Mouse (Mus musculus) G1E (cell line): ENCODE measurements around the gene Tsku. TPM values are rescaled to one million over a fixed set of nuclear protein-coding genes. Genes with fewer than 3 reads are reported as not detected.

Source experiments
- ATAC-seq: 2 replicates; pipeline ENCODE4 v1.8.0; 2016; ENCODE audit warnings: mild to moderate bottlenecking; ENCODE audit not compliant: insufficient number of reproducible peaks, poor library complexity, low FRiP score, severe bottlenecking; ENCODE audit errors: extremely low read depth
- DNase-seq: peaks from one replicate; pipeline ENCODE4 v3.0.0; 2012; ENCODE audit warnings: low spot score
- H3K27me3 ChIP-seq: 2 replicates; pipeline ENCODE4 v1.6.1; 2012; ENCODE audit warnings: mild to moderate bottlenecking, low read length, inconsistent platforms; ENCODE audit not compliant: insufficient read depth
- H3K36me3 ChIP-seq: replicated peaks from 2 replicates; pipeline ENCODE3; 2012; ENCODE audit warnings: mild to moderate bottlenecking, inconsistent platforms
- H3K4me1 ChIP-seq: 2 replicates; pipeline ENCODE4 v1.6.1; 2012; ENCODE audit warnings: low read depth, low read length, inconsistent platforms, mixed read lengths; ENCODE audit not compliant: insufficient read depth
- H3K4me3 ChIP-seq: 2 replicates; pipeline ENCODE4 v1.5.1; 2012; ENCODE audit warnings: low read depth, mild to moderate bottlenecking, inconsistent platforms, low read length, moderate library complexity, mixed read lengths
- H3K9me3 ChIP-seq: replicated peaks from 2 replicates; pipeline ENCODE4 v1.6.1; 2012; ENCODE audit warnings: inconsistent platforms
- CTCF ChIP-seq: IDR thresholded peaks from 2 replicates; pipeline ENCODE4 v1.5.1; 2012; ENCODE audit warnings: low read depth, low read length, inconsistent platforms, mixed read lengths
- GATA1 ChIP-seq: IDR thresholded peaks from 2 replicates; pipeline ENCODE4 v1.6.1; 2012; ENCODE audit warnings: borderline replicate concordance, low read length, inconsistent platforms, mixed read lengths
- GATA2 ChIP-seq: IDR thresholded peaks from 2 replicates; pipeline ENCODE4 v1.6.1; 2012; ENCODE audit warnings: low read depth, low read length, inconsistent platforms, borderline replicate concordance
- POLR2AphosphoS5 ChIP-seq: IDR thresholded peaks from 2 replicates; pipeline ENCODE4 v1.6.1; 2012; ENCODE audit warnings: low read depth, low read length, inconsistent platforms; ENCODE audit not compliant: insufficient replicate concordance
- TAL1 ChIP-seq: conservative IDR thresholded peaks from 2 replicates; pipeline ENCODE4 v1.6.1; 2012; ENCODE audit warnings: low read depth, low read length, inconsistent platforms, mixed read lengths
- polyA plus RNA-seq: library from polyadenylated mRNA; stranded (reverse); fragments of >175 nt; gene quantifications from 2 replicates; pipeline ENCODE4 v1.2.3, GENCODE M21; 2012
- total RNA-seq, 2 experiments: library from RNA; stranded (forward) in 1 of 2; stranded (reverse) in 1 of 2; fragments of 200-1000 nt in 1 of 2; fragments of >200 nt in 1 of 2; fragmentation: Nextera tagmentation in 1 of 2; gene quantifications; 2 replicates each; pipeline ENCODE4 v1.2.3; 2014 to 2017

Gene Tsku
- total and polyA plus RNA-seq, 3 experiments, result not detected

DNA sequence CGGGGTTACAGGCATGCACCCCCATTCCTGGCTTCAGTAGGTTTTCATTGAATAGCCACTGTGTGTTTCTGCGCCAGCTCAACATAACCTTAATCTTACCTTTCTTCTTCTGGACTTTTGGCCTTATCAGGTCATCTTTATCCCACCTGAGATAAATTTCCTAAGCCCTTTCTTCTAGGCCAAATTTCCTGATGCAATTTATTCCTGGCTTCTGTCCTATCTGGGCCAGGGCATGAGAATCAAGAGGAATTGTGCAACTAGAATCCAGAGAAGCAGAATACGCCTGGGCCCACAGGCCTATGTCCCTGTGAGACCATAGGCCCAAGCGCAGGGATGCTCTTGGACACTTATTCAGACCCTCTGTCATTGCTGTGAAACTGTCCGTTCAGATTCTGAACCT is 27.6 kb downstream of the Tsku start:
- ATAC-seq, result no peak
- TF ChIP-seq CTCF (no peak), GATA2 (no peak), GATA1 (no peak), POLR2AphosphoS5 (no peak), TAL1 (no peak)
- no peak for DNase-seq
- H3K27me3 ChIP-seq, result no peaks in the 10 kb centered on the region
- peaks cover 63% of the 10 kb centered on the region for H3K4me1 ChIP-seq
- H3K4me3 ChIP-seq, result no peak overlapping the region
- no peaks in the 10 kb centered on the region for H3K9me3 ChIP-seq
- no peaks in the 10 kb centered on the region for H3K36me3 ChIP-seq

DNA sequence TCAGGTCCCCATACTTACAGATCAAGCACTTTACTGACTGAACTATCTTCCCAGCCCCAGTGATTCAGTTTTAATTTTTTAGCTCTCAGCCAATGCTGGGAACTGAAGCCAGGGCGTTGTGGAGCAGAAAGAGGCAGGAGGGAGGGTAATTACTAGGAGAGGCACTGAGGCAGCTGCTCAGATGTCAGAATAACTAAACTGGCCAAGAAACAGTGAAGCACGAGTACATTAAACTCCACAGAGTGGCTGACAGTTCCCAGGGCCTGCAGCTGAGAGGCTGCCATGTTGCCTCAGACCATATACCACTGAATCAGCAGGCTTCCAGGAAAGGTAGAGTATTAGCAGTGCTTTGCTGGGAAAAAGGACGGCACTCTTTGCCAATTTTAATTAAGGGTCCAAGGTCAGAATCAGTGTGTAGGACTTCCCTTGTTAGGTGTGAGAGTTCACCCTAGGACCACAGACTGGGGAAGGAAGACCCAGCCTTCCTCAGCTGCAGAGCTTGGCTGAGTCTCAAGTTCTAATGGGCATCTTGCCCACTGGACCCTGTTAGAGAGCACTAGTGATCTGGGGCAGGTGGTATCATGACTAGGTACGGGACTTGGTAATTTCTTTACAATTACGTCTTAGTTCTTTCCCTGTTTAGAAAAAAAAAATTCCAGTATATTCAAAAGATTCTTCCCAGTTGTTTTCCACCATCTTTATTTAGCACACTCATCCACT is 28.3 kb downstream of the Tsku start:
- TF ChIP-seq GATA1, result no peak
- TF ChIP-seq GATA2, result no peak
- TF ChIP-seq TAL1, result no peak
- no peak for TF ChIP-seq CTCF
- no peak for TF ChIP-seq POLR2AphosphoS5
- Histone ChIP-seq H3K36me3 (no peaks in the 10 kb centered on the region), H3K27me3 (no peaks in the 10 kb centered on the region), H3K9me3 (no peaks in the 10 kb centered on the region), H3K4me1 (peaks cover 69% of the 10 kb centered on the region), H3K4me3 (no peak overlapping the region)
- DNase-seq (no peak), ATAC-seq (no peak)

DNA sequence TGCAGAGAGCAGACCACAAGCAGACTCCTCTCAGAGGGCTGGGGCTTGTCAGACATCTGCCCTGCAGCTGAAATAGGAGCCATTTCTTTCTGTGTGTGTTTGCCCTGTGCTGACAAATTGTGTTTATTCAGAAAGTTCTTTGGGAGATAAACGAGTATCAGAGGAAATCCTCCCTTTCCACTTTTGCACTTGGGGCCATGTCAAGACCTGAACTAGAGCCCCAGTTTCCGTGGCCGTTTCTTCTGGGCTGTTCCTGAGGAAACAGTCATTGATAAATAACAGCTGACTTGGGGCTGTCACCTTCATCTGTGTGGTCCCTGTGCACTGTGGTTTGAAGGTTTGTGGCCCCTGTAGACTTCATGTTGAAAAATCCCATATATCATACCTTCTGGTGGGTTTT is 29.2 kb downstream of the Tsku start:
- no peak for TF ChIP-seq GATA1
- TF ChIP-seq GATA2, result no peak
- no peak for TF ChIP-seq TAL1
- no peak for TF ChIP-seq POLR2AphosphoS5
- TF ChIP-seq CTCF, result no peak
- no peaks in the 10 kb centered on the region for H3K27me3 ChIP-seq
- peaks cover 65% of the 10 kb centered on the region for H3K4me1 ChIP-seq
- no peaks in the 10 kb centered on the region for H3K9me3 ChIP-seq
- no peak for ATAC-seq
- no peak for DNase-seq
- no peak overlapping the region for H3K4me3 ChIP-seq
- H3K36me3 ChIP-seq, result no peaks in the 10 kb centered on the region

DNA sequence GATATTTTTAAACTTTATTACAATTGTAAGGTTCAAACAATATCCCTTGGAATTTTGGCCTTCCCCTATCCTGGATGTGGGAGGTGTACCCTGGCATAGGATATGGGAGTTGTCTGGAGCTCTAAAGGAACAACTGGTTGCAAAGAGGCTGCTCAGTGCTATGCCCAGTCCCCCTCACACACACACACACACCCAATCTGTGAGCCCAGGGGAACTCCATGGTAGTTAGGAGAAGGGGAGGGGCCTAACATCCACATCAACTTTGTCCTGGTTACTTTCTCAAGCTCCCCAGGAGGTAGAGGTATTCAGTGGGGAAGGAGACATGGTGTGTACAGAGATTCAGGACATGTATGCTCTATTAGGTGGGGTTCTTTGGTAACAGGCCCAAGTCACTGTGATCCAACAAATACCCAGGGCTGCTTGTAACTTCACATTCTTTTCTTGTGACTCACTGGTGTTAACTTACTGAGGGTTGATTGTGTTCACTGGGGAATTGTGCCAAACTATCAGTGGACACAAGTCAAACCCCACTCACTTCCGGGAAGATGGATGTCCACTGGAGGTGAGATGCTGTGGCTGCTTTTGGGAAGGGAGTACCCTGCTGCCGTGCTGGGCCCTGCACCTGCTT is 30.6 kb downstream of the Tsku start:
- peaks cover 64% of the 10 kb centered on the region for H3K4me1 ChIP-seq

GRCm38 (mm10) chr7:98329651-98330374 is 31.3 kb downstream of the Tsku start:
- Histone ChIP-seq H3K4me1 (peaks cover 61% of the 10 kb centered on the region), H3K4me3 (no peak overlapping the region), H3K36me3 (no peaks in the 10 kb centered on the region), H3K27me3 (no peaks in the 10 kb centered on the region), H3K9me3 (no peaks in the 10 kb centered on the region)
- ATAC-seq, result peak; percentile 97
- peak; percentile 76 for DNase-seq
- TF ChIP-seq POLR2AphosphoS5, result no peak
- peak; percentile 78 for TF ChIP-seq TAL1
- no peak for TF ChIP-seq GATA2
- TF ChIP-seq CTCF, result no peak
- TF ChIP-seq GATA1, result no peak

More for the DNA sequence above, 30.6 kb downstream of the Tsku start:
- ATAC-seq (no peak), DNase-seq (no peak)
- no peaks in the 10 kb centered on the region for H3K27me3 ChIP-seq
- no peaks in the 10 kb centered on the region for H3K9me3 ChIP-seq
- H3K4me3 ChIP-seq, result no peak overlapping the region; the same call in 1 of the 2 replicates
- no peaks in the 10 kb centered on the region for H3K36me3 ChIP-seq
- no peak for TF ChIP-seq CTCF
- TF ChIP-seq GATA1, result no peak
- no peak for TF ChIP-seq POLR2AphosphoS5
- no peak for TF ChIP-seq GATA2
- no peak for TF ChIP-seq TAL1

DNA sequence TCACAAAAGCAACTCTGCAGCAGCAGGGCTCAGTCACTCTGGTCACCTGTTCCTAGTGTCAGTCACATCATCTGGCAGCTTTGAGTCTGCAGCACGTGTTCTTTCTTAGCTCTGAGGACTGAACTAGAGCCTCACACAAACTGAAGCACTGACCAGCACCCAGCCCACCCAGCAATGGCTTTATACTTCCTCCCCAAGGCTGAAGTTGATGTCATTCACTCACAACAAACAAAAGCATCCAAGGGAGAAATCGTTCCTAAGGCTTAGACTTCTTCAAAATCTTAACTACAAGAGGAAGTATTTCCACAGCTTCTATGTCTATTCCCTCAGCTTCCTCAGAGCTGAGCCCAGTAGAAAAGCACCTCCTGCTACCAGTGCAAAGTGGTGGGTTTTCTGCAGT is 32.8 kb downstream of the Tsku start:
- H3K4me1 ChIP-seq, result peaks cover 56% of the 10 kb centered on the region
- DNase-seq (no peak), ATAC-seq (no peak)
- H3K27me3 ChIP-seq, result no peaks in the 10 kb centered on the region
- TF ChIP-seq GATA2 (no peak), TAL1 (no peak), CTCF (no peak), GATA1 (no peak), POLR2AphosphoS5 (no peak)
- H3K4me3 ChIP-seq, result no peak overlapping the region
- H3K36me3 ChIP-seq, result no peaks in the 10 kb centered on the region
- H3K9me3 ChIP-seq, result no peaks in the 10 kb centered on the region
